Mouse (Mus musculus) liver, embryonic 14.5 days (tissue): ENCODE measurements around the gene Tmem258. TPM values are rescaled to one million over a fixed set of nuclear protein-coding genes. Genes with fewer than 3 reads are reported as not detected.

Source experiments
- ATAC-seq: fragments of 200-750 bp; cut with Nextera tagmentation; 2 replicates; pipeline ENCODE4 v1.8.0; 2017; ENCODE audit warnings: moderate number of reproducible peaks, mild to moderate bottlenecking, moderate library complexity; ENCODE audit not compliant: insufficient read depth
- DNase-seq, 3 experiments: peaks; one replicate each; pipeline ENCODE4 v3.0.0-alpha.2; 2012 to 2013; ENCODE audit warnings: low read depth in 3 of 3, low spot score in 3 of 3
- H3K27ac ChIP-seq: fragments of 300-500 bp; sonication (generic); 2 replicates; pipeline ENCODE4 v1.5.1; 2014; ENCODE audit warnings: moderate library complexity, mild to moderate bottlenecking, control low read depth, inconsistent platforms
- H3K27me3 ChIP-seq: fragments of 300-500 bp; sonication (generic); 2 replicates; pipeline ENCODE4 v1.6.1; 2014; ENCODE audit warnings: mild to moderate bottlenecking, low read length, moderate library complexity; ENCODE audit not compliant: control insufficient read depth, insufficient read depth
- H3K36me3 ChIP-seq: fragments of 300-500 bp; sonication (generic); replicated peaks from 2 replicates; pipeline ENCODE4 v1.6.1; 2014; ENCODE audit warnings: low read depth; ENCODE audit not compliant: control insufficient read depth, insufficient read depth
- H3K4me1 ChIP-seq, 2 experiments: fragments of 200-500 bp in 1 of 2; fragments of 300-500 bp in 1 of 2; sonication (generic) in 1 of 2; replicated peaks; 2 replicates each; pipeline ENCODE4 v1.6.1; 2012 to 2014; ENCODE audit warnings: antibody characterized with exemption in 1 of 2, inconsistent platforms in 1 of 2, low read length in 1 of 2; ENCODE audit not compliant: control insufficient read depth in 2 of 2, insufficient read depth in 2 of 2
- H3K4me2 ChIP-seq: fragments of 300-500 bp; sonication (generic); 2 replicates; pipeline ENCODE4 v1.6.1; 2014; ENCODE audit warnings: low read depth, mild to moderate bottlenecking, control low read depth, moderate library complexity
- H3K4me3 ChIP-seq, 2 experiments: fragments of 200-500 bp in 1 of 2; fragments of 300-500 bp in 1 of 2; sonication (generic) in 1 of 2; 2 replicates each; pipeline ENCODE4 v1.5.1; 2012 to 2014; ENCODE audit warnings: low read depth in 2 of 2, low read length in 2 of 2, mild to moderate bottlenecking in 2 of 2, control low read depth in 1 of 2, inconsistent platforms in 1 of 2, moderate library complexity in 1 of 2; ENCODE audit not compliant: insufficient read depth in 1 of 2
- H3K9ac ChIP-seq: fragments of 300-500 bp; sonication (generic); replicated peaks from 2 replicates; pipeline ENCODE4 v1.6.1; 2014; ENCODE audit warnings: mild to moderate bottlenecking, control low read depth, moderate library complexity
- H3K9me3 ChIP-seq: fragments of 300-500 bp; sonication (generic); 2 replicates; pipeline ENCODE4 v1.6.1; 2016; ENCODE audit warnings: low read length, mixed read lengths; ENCODE audit not compliant: control insufficient read depth
- CTCF ChIP-seq: IDR thresholded peaks from 2 replicates; pipeline ENCODE4 v1.5.1; 2016; ENCODE audit warnings: antibody characterized with exemption, low read depth, control low read depth
- EP300 ChIP-seq: IDR thresholded peaks from 2 replicates; pipeline ENCODE4 v1.6.1; 2016; ENCODE audit warnings: antibody characterized with exemption, low read depth
- WGBS: fragments of 180-500 bp; shearing (Covaris S2); extraction: QIAGEN DNeasy Blood & Tissue Kit; methylation state at CpG from one replicate; pipeline ENCODE4 v1.1.7; 2014; ENCODE audit not compliant: insufficient replicate concordance; 5-methylcytosine and 5-hydroxymethylcytosine counted together
- polyA plus RNA-seq, 2 experiments: library from polyadenylated mRNA; depleted of rRNA in 1 of 2; stranded (reverse) in 1 of 2; unstranded in 1 of 2; fragments of >200 nt; fragmentation: Nextera tagmentation in 1 of 2; extraction: Ambion mirVana in 1 of 2; gene quantifications; 2 replicates each; pipeline versions ENCODE4 v1.2.1 to v1.2.3; 2012 to 2014

Tmem258 gene
- polyA plus RNA-seq, 2 experiments = 78.6 to 402 TPM

- DNase-seq = no peak
- Histone ChIP-seq H3K4me1 (peaks cover 3 to 26% of the 10 kb centered on the region in 2 experiments; a peak in 2 of 4 replicates), H3K9me3 (no peaks in the 10 kb centered on the region), H3K36me3 (no peaks in the 10 kb centered on the region), H3K9ac (peak overlapping the region; percentile 43), H3K4me2 (peak overlapping the region; percentile 71), H3K27me3 (peaks cover 7% of the 10 kb centered on the region), H3K27ac (no peak overlapping the region), H3K4me3 (peak overlapping the region; percentile 54 to 57)
- TF ChIP-seq CTCF (no peak), EP300 (no peak)
- ATAC-seq = peak; percentile 14; the same call in 1 of the 2 replicates
- 3% methylated on average over 26 of the region's 26 CpGs for WGBS
Measured at GRCm38 (mm10) chr19:10239975-10240653, 36.3 kb downstream of the Tmem258 start.

GRCm38 (mm10) chr19:10240654-10241305, 37.0 kb downstream of the Tmem258 start, which contains the start of gene Myrf:
Myrf (minus strand) TSS chr19:10240748.
- H3K27me3 ChIP-seq = peaks cover 7% of the 10 kb centered on the region
- H3K9me3 ChIP-seq = no peaks in the 10 kb centered on the region
- H3K27ac ChIP-seq = no peak within 1 kb of the TSS
- H3K9ac ChIP-seq = peak within 1 kb of the TSS; percentile 43
- WGBS = 8% methylated on average over 43 of the region's 43 CpGs
- ATAC-seq = peak; percentile 64
- peaks cover 3 to 21% of the 10 kb centered on the region in 2 experiments; a peak in 2 of 4 replicates for H3K4me1 ChIP-seq
- DNase-seq = peak in 2 of 3 experiments; percentile 36 to 52
- H3K4me2 ChIP-seq = peak within 1 kb of the TSS; percentile 71
- no peaks in the 10 kb centered on the region for H3K36me3 ChIP-seq
- TF ChIP-seq CTCF = peak; percentile 89
- TF ChIP-seq EP300 = no peak
- H3K4me3 ChIP-seq = peak within 1 kb of the TSS; percentile 54 to 57

DNA sequence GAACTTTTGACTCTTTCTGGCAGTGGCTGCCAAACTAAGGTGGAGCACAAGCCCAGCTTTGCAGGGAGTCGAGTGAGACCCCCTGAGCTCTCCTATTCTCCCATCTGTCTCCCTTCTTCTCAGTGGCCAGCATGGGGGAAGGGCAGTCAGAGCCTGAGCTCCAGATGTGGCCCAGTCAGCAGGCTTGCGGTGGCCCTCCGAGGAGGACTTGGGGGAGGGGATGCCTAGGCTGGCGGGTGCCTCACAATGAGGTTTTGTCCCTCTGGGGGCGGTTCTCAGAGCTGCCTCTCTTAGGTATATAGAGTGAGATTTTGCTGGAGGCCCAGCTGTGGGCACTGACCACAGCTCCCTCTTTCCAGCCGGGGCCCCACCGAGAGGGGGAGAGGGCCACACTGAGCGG, 39.1 kb downstream of the Tmem258 start:
- Histone ChIP-seq H3K27me3 (peaks cover 7% of the 10 kb centered on the region), H3K4me1 (peaks cover 3 to 16% of the 10 kb centered on the region in 2 experiments; a peak in 2 of 4 replicates), H3K9me3 (no peaks in the 10 kb centered on the region), H3K4me2 (no peak overlapping the region), H3K4me3 (no peak overlapping the region), H3K27ac (no peak overlapping the region), H3K9ac (no peak overlapping the region), H3K36me3 (no peaks in the 10 kb centered on the region)
- 17% methylated on average over 8 of the region's 8 CpGs for whole genome bisulfite sequencing
- no peak for DNase-seq
- no peak for ATAC-seq
- TF ChIP-seq CTCF (no peak), EP300 (no peak)

DNA sequence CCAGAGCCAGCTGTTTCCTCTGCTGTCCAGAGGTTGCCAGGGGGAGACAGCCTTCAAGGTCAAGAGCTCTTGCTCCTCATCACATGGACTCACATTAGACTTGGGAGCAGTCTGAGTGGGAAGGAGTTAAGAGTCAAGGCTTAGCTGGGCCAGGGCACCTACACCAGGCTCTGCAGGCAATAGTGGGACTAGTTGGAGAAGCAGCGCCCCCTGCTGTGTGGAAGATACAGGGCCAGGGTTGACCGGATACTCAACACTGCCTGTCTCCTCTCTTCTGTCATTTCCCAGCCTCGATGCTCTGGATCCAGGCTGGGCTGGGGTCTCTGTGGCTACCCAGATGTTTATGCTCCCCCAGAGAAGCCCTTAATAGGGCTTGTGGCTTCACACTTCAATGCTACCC, 40.4 kb downstream of the Tmem258 start:
- no peak overlapping the region for H3K4me3 ChIP-seq
- H3K9me3 ChIP-seq = no peaks in the 10 kb centered on the region
- no peak for ATAC-seq
- peaks cover 7% of the 10 kb centered on the region for H3K27me3 ChIP-seq
- no peaks in the 10 kb centered on the region for H3K36me3 ChIP-seq
- WGBS = 13% methylated on average over 3 of the region's 3 CpGs
- peak; percentile 79 for TF ChIP-seq CTCF
- no peak for TF ChIP-seq EP300
- H3K9ac ChIP-seq = no peak overlapping the region
- no peak overlapping the region for H3K27ac ChIP-seq
- H3K4me1 ChIP-seq = peaks cover 0 to 6% of the 10 kb centered on the region in 2 experiments; a peak in 1 of 4 replicates
- H3K4me2 ChIP-seq = no peak overlapping the region
- no peak for DNase-seq

- DNase-seq = no peak
- WGBS = 22% methylated on average over 6 of the region's 6 CpGs
Measured at GRCm38 (mm10) chr19:10247165-10247564, 43.4 kb downstream of the Tmem258 start.

More at GRCm38 (mm10) chr19:10247165-10247564, 43.4 kb downstream of the Tmem258 start:
- H3K36me3 ChIP-seq = no peaks in the 10 kb centered on the region
- H3K9me3 ChIP-seq = no peaks in the 10 kb centered on the region
- no peaks in the 10 kb centered on the region for H3K4me1 ChIP-seq
- no peak overlapping the region for H3K9ac ChIP-seq
- no peak overlapping the region for H3K27ac ChIP-seq
- TF ChIP-seq CTCF = no peak
- H3K4me3 ChIP-seq = no peak overlapping the region
- H3K4me2 ChIP-seq = no peak overlapping the region
- no peaks in the 10 kb centered on the region for H3K27me3 ChIP-seq
- no peak for ATAC-seq
